Mouse (Mus musculus): Measurements from ENCODE around the gene Mtx2. TPM values are rescaled to one million over a fixed set of nuclear protein-coding genes. Genes with fewer than 3 reads are reported as not detected.

The Mtx2 gene
- polyA plus RNA-seq, 1 experiment from 2014 or later: 128 TPM

Other genes starting within 250 kb of the Mtx2 start
- gene Lnpk, start 246.4 kb upstream of the Mtx2 start, polyA plus RNA-seq (2016; fragmentation: Nextera tagmentation; extraction: Ambion mirVana): 26.5 and 35.1 TPM in 2 replicates
- 0.84 TPM in 1 of 2 replicates, not detected in the other for gene Evx2, start 166.2 kb upstream of the Mtx2 start, polyA plus RNA-seq (2016; fragmentation: Nextera tagmentation; extraction: Ambion mirVana)
- gene Hoxd13, start 157.5 kb upstream of the Mtx2 start, polyA plus RNA-seq (2016; fragmentation: Nextera tagmentation; extraction: Ambion mirVana): 9.3 and 17.8 TPM in 2 replicates
- gene Hoxd12, start 150.8 kb upstream of the Mtx2 start, polyA plus RNA-seq (2016; fragmentation: Nextera tagmentation; extraction: Ambion mirVana): 26.0 and 44.8 TPM in 2 replicates
- 31.0 and 34.6 TPM in 2 replicates for gene Hoxd11, start 146.2 kb upstream of the Mtx2 start, polyA plus RNA-seq (2016; fragmentation: Nextera tagmentation; extraction: Ambion mirVana)
- 51.1 and 68.0 TPM in 2 replicates for gene Hoxd10, start 133.9 kb upstream of the Mtx2 start, polyA plus RNA-seq (2016; fragmentation: Nextera tagmentation; extraction: Ambion mirVana)
- gene Hoxd9, start 128.1 kb upstream of the Mtx2 start, polyA plus RNA-seq (2016; fragmentation: Nextera tagmentation; extraction: Ambion mirVana): 38.0 and 52.3 TPM in 2 replicates
- 11.6 and 17.4 TPM in 2 replicates for gene Hoxd8, start 121.2 kb upstream of the Mtx2 start, polyA plus RNA-seq (2016; fragmentation: Nextera tagmentation; extraction: Ambion mirVana)
- gene Hoxd3, start 113.9 kb upstream of the Mtx2 start, polyA plus RNA-seq (2016; fragmentation: Nextera tagmentation; extraction: Ambion mirVana): 1.4 and 3.0 TPM in 2 replicates
- 1.2 and 2.3 TPM in 2 replicates for gene Hoxd4, start 113.9 kb upstream of the Mtx2 start, polyA plus RNA-seq (2016; fragmentation: Nextera tagmentation; extraction: Ambion mirVana)
- 0.70 and 0.79 TPM in 2 replicates for gene Gm28230, start 99.1 kb upstream of the Mtx2 start, polyA plus RNA-seq (2016; fragmentation: Nextera tagmentation; extraction: Ambion mirVana)
- 0.68 and 1.2 TPM in 2 replicates for gene Hoxd1, start 62.8 kb upstream of the Mtx2 start, polyA plus RNA-seq (2016; fragmentation: Nextera tagmentation; extraction: Ambion mirVana)